Mouse (Mus musculus) ES-Bruce4 (cell line): ENCODE data around the gene Fadd. TPM values are rescaled to one million over a fixed set of nuclear protein-coding genes. Genes with fewer than 3 reads are reported as not detected.

Experiments
- H3K27ac ChIP-seq: 2 replicates; pipeline ENCODE4 v1.5.1; 2012; ENCODE audit warnings: low read length, inconsistent platforms; ENCODE audit not compliant: insufficient read depth
- H3K27me3 ChIP-seq: 2 replicates; pipeline ENCODE4 v1.6.1; 2012; ENCODE audit warnings: mild to moderate bottlenecking, low read length, inconsistent platforms; ENCODE audit not compliant: control insufficient read depth, poor library complexity, insufficient read depth, severe bottlenecking
- H3K36me3 ChIP-seq: 2 replicates; pipeline ENCODE4 v1.6.1; 2012; ENCODE audit warnings: inconsistent platforms, mild to moderate bottlenecking, low read length, moderate library complexity; ENCODE audit not compliant: control insufficient read depth, poor library complexity, insufficient read depth, severe bottlenecking
- H3K4me1 ChIP-seq: one replicate; pipeline ENCODE4 v1.8.1; 2011; ENCODE audit warnings: low read length; ENCODE audit not compliant: control insufficient read depth, insufficient read depth
- H3K4me3 ChIP-seq: 2 replicates; pipeline ENCODE4 v1.5.1; 2011; ENCODE audit warnings: low read depth, mild to moderate bottlenecking, low read length
- H3K9ac ChIP-seq: 2 replicates; pipeline ENCODE4 v1.6.1; 2012; ENCODE audit warnings: low read depth, mild to moderate bottlenecking, inconsistent platforms; ENCODE audit not compliant: poor library complexity, severe bottlenecking
- H3K9me3 ChIP-seq: replicated peaks from 2 replicates; pipeline ENCODE4 v1.6.1; 2012; ENCODE audit warnings: mild to moderate bottlenecking, low read length, inconsistent platforms; ENCODE audit not compliant: control insufficient read depth, poor library complexity, insufficient read depth, severe bottlenecking
- CTCF ChIP-seq: IDR thresholded peaks from one replicate; pipeline ENCODE4 v1.8.1; 2011; ENCODE audit warnings: low read depth, low read length
- EP300 ChIP-seq: IDR thresholded peaks from 2 replicates; pipeline ENCODE4 v1.6.1; 2011; ENCODE audit warnings: low read depth, low read length; ENCODE audit not compliant: insufficient read depth
- POLR2A ChIP-seq: IDR thresholded peaks from one replicate; pipeline ENCODE4 v1.8.1; 2011; ENCODE audit warnings: low read length; ENCODE audit not compliant: insufficient read depth
- polyA plus RNA-seq: library from polyadenylated mRNA; stranded (reverse); fragments of >200 nt; gene quantifications from 2 replicates; pipeline ENCODE4 v1.2.4, GENCODE M21; 2011; ENCODE audit warnings: low read depth; ENCODE audit not compliant: missing spikeins, insufficient read depth, insufficient read length

The Fadd gene
- polyA plus RNA-seq, 1 experiment, result 2.5 TPM

- no peaks in the 10 kb centered on the region for H3K36me3 ChIP-seq
- no peaks in the 10 kb centered on the region for H3K9me3 ChIP-seq
- no peak overlapping the region for H3K9ac ChIP-seq
- H3K4me3 ChIP-seq, result no peak overlapping the region
- no peaks in the 10 kb centered on the region for H3K27me3 ChIP-seq
- H3K27ac ChIP-seq, result no peak overlapping the region
- TF ChIP-seq EP300 (no peak), CTCF (peak; percentile 75), POLR2A (no peak)
- H3K4me1 ChIP-seq, result no peaks in the 10 kb centered on the region
Measured at GRCm38 (mm10) chr7:144587291-144587690, 5.0 kb upstream of the Fadd start.

GRCm38 (mm10) chr7:144585648-144586047 is 3.4 kb upstream of the Fadd start:
- Histone ChIP-seq H3K36me3 (no peaks in the 10 kb centered on the region), H3K27ac (no peak overlapping the region), H3K27me3 (no peaks in the 10 kb centered on the region), H3K9ac (no peak overlapping the region), H3K4me1 (no peaks in the 10 kb centered on the region), H3K4me3 (no peak overlapping the region), H3K9me3 (no peaks in the 10 kb centered on the region)
- TF ChIP-seq CTCF (peak; percentile 98), EP300 (no peak)

GRCm38 (mm10) chr7:144583619-144584018 is 1.4 kb upstream of the Fadd start:
- Histone ChIP-seq H3K9me3 (no peaks in the 10 kb centered on the region), H3K9ac (no peak overlapping the region), H3K36me3 (no peaks in the 10 kb centered on the region; the same call in 1 of the 2 replicates), H3K27me3 (no peaks in the 10 kb centered on the region), H3K4me1 (no peaks in the 10 kb centered on the region), H3K4me3 (no peak overlapping the region), H3K27ac (no peak overlapping the region)
- TF ChIP-seq CTCF (peak; percentile 43), EP300 (no peak)

- H3K9ac ChIP-seq, result peak overlapping the region; percentile 54
- no peaks in the 10 kb centered on the region for H3K4me1 ChIP-seq
- H3K27ac ChIP-seq, result peak overlapping the region; percentile 37; the same call in 1 of the 2 replicates
- H3K4me3 ChIP-seq, result peak overlapping the region; percentile 84
- no peaks in the 10 kb centered on the region; the same call in 1 of the 2 replicates for H3K36me3 ChIP-seq
- TF ChIP-seq CTCF, result peak; percentile 53
- no peak for TF ChIP-seq EP300
- peak; percentile 6 for TF ChIP-seq POLR2A
- H3K27me3 ChIP-seq, result no peaks in the 10 kb centered on the region
- no peaks in the 10 kb centered on the region for H3K9me3 ChIP-seq
Measured at GRCm38 (mm10) chr7:144581559-144582283, 542 bp downstream of the Fadd start.

- TF ChIP-seq POLR2A (no peak), CTCF (no peak), EP300 (no peak)
- no peaks in the 10 kb centered on the region for H3K27me3 ChIP-seq
- H3K9me3 ChIP-seq, result no peaks in the 10 kb centered on the region
- H3K4me3 ChIP-seq, result no peak overlapping the region
- H3K4me1 ChIP-seq, result peaks cover 3% of the 10 kb centered on the region
- H3K9ac ChIP-seq, result no peak overlapping the region
- H3K36me3 ChIP-seq, result no peaks in the 10 kb centered on the region; the same call in 1 of the 2 replicates
- no peak overlapping the region for H3K27ac ChIP-seq
Measured at GRCm38 (mm10) chr7:144577876-144578275, 4.4 kb downstream of the Fadd start.

GRCm38 (mm10) chr7:144572234-144572633 is 10.0 kb downstream of the Fadd start:
- no peaks in the 10 kb centered on the region for H3K36me3 ChIP-seq
- no peak for TF ChIP-seq POLR2A
- TF ChIP-seq CTCF, result no peak
- no peak for TF ChIP-seq EP300
- H3K27me3 ChIP-seq, result no peaks in the 10 kb centered on the region
- H3K9ac ChIP-seq, result no peak overlapping the region
- H3K9me3 ChIP-seq, result no peaks in the 10 kb centered on the region
- peaks cover 3% of the 10 kb centered on the region for H3K4me1 ChIP-seq
- no peak overlapping the region for H3K4me3 ChIP-seq
- H3K27ac ChIP-seq, result no peak overlapping the region
